Mouse (Mus musculus): ENCODE data around the gene Rhobtb1.

DNA sequence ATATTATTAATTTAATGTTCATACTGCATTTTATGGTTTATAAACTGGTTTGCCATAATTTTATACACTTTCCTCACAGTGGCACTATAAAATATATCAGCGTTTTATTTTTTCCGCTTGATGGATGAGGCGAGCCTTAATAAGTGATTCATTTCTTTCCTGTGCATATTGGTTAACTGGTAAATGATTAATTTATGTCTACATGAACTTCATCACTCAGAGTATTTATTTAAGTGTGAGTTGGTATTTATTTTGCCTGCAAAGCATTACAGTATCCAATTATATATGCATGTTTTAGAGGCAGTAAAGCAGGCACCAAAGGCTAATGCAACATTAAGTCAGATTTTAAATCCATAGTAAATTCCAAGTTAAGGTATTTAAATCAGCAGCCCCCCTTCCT, 14.6 kb downstream of the Rhobtb1 start:
- TF ChIP-seq POLR2A (IDR thresholded peaks at IDR 0.05; ENCODE audit: low read depth, low read length) (no peak), CTCF (IDR thresholded peaks at IDR 0.05; ENCODE audit: borderline replicate concordance, insufficient read depth, low read length) (no peak)
